8 mouse cellular contexts compared by ENCODE assay signal in genomic region chr4:156234701-156235213, GRCm38 (mm10). TPM values are rescaled to one million over a fixed set of nuclear protein-coding genes. Genes with fewer than 3 reads are reported as not detected.
DNase-seq lines count a peak whose midpoint lies in the region; ATAC-seq and TF ChIP-seq lines count a peak whose summit lies in the region.

TSS of gene Plekhn1 (minus strand) at chr4:156234857.

- peaks cover 54% of the 10 kb centered on the region for H3K36me3 ChIP-seq in embryonic facial prominence, embryonic 12.5 days
- H3K36me3 ChIP-seq in heart, adult 2 months (ENCODE audit: control insufficient read depth, insufficient read depth, low read length), result no peaks in the 10 kb centered on the region
- no peaks in the 10 kb centered on the region for H3K36me3 ChIP-seq in kidney, adult 2 months (ENCODE audit: control insufficient read depth, insufficient read depth, low read length)
- peaks cover 56% of the 10 kb centered on the region for H3K36me3 ChIP-seq in limb, embryonic 15.5 days
- peaks cover 41% of the 10 kb centered on the region for H3K36me3 ChIP-seq in midbrain, embryonic 16.5 days (ENCODE audit: control insufficient read depth, insufficient read depth, low read length)

- DNase-seq in A20 (ENCODE audit: low read depth, low spot score), result peak; percentile 86
- DNase-seq in adrenal gland, postnatal 14 days, result peak; percentile 90
- DNase-seq in heart, adult 2 months, result peak; percentile 86 to 87
- DNase-seq in kidney, adult 2 months, result peak; percentile 82
- peak; percentile 60 to 74 for DNase-seq in spleen, postnatal 14 days (ENCODE audit: low spot score in 2 of 2)

- WGBS in embryonic facial prominence, embryonic 12.5 days, result under 1% methylated on average over 38 of the region's 48 CpGs
- WGBS in heart, adult 2 months, result under 1% methylated on average over 48 of the region's 48 CpGs
- WGBS in kidney, adult 2 months, result under 1% methylated on average over 47 of the region's 48 CpGs
- 0% methylated on average over 40 of the region's 48 CpGs for WGBS in limb, embryonic 15.5 days
- under 1% methylated on average over 35 of the region's 48 CpGs for WGBS in midbrain, embryonic 16.5 days

- 0 out of 2 replicates have a peak, but pooled peaks have one; percentile 10 for TF ChIP-seq CTCF in heart, adult 2 months (IDR thresholded peaks at IDR 0.05)
- TF ChIP-seq CTCF in kidney, adult 2 months (conservative IDR thresholded peaks at IDR 0.05; ENCODE audit: insufficient read depth, insufficient read length, low read depth, low read length), result no peak

- H3K9me3 ChIP-seq in embryonic facial prominence, embryonic 12.5 days, result no peaks in the 10 kb centered on the region
- no peaks in the 10 kb centered on the region for H3K9me3 ChIP-seq in limb, embryonic 15.5 days
- no peaks in the 10 kb centered on the region for H3K9me3 ChIP-seq in midbrain, embryonic 16.5 days (replicated peaks; ENCODE audit: control insufficient read depth, low read length, poor library complexity, severe bottlenecking)

- peaks cover 3% of the 10 kb centered on the region for H3K79me2 ChIP-seq in heart, adult 2 months (replicated peaks; ENCODE audit: control insufficient read depth, insufficient read depth, low read length)

- TF ChIP-seq POLR2A in heart, adult 2 months (IDR thresholded peaks at IDR 0.05; ENCODE audit: insufficient read depth, low read depth, low read length), result 0 out of 2 replicates have a peak, but pooled peaks have one; percentile 9
- no peak for TF ChIP-seq POLR2A in kidney, adult 2 months (IDR thresholded peaks at IDR 0.05; ENCODE audit: low read depth, low read length)

- ATAC-seq in embryonic facial prominence, embryonic 12.5 days (ENCODE audit: insufficient number of reproducible peaks, insufficient read depth, low FRiP score, low TSS enrichment), result peak; percentile 57
- peak; percentile 25; the same call in 1 of the 2 replicates for ATAC-seq in limb, embryonic 15.5 days (ENCODE audit: insufficient number of reproducible peaks, low FRiP score, low TSS enrichment, low read depth)
- peak; percentile 59 for ATAC-seq in midbrain, embryonic 16.5 days

- peak within 1 kb of the TSS; percentile 84 for H3K4me2 ChIP-seq in embryonic facial prominence, embryonic 12.5 days (replicated peaks)
- H3K4me2 ChIP-seq in limb, embryonic 15.5 days, result peak within 1 kb of the TSS; percentile 92
- peak within 1 kb of the TSS; percentile 97 for H3K4me2 ChIP-seq in midbrain, embryonic 16.5 days (ENCODE audit: low read length)

- no peaks in the 10 kb centered on the region for H3K27me3 ChIP-seq in embryonic facial prominence, embryonic 12.5 days
- no peaks in the 10 kb centered on the region for H3K27me3 ChIP-seq in heart, adult 2 months (ENCODE audit: control insufficient read depth, insufficient read depth, low read length)
- H3K27me3 ChIP-seq in kidney, adult 2 months (replicated peaks; ENCODE audit: control insufficient read depth, insufficient read depth, low read length), result no peaks in the 10 kb centered on the region
- H3K27me3 ChIP-seq in limb, embryonic 15.5 days, result no peaks in the 10 kb centered on the region
- no peaks in the 10 kb centered on the region for H3K27me3 ChIP-seq in midbrain, embryonic 16.5 days (ENCODE audit: control insufficient read depth, insufficient read depth, low read depth, low read length)

- peaks cover 12% of the 10 kb centered on the region for H3K4me1 ChIP-seq in embryonic facial prominence, embryonic 12.5 days
- peaks cover 2% of the 10 kb centered on the region; the same call in 1 of the 2 replicates for H3K4me1 ChIP-seq in heart, adult 2 months (ENCODE audit: control insufficient read depth, insufficient read depth, low read length)
- no peaks in the 10 kb centered on the region for H3K4me1 ChIP-seq in kidney, adult 2 months (ENCODE audit: control insufficient read depth, insufficient read depth, low read length)
- H3K4me1 ChIP-seq in limb, embryonic 15.5 days, result peaks cover 25% of the 10 kb centered on the region
- H3K4me1 ChIP-seq in midbrain, embryonic 16.5 days (ENCODE audit: control insufficient read depth, insufficient read depth, low read length), result peaks cover 11% of the 10 kb centered on the region

- peak within 1 kb of the TSS; percentile 94 for H3K27ac ChIP-seq in embryonic facial prominence, embryonic 12.5 days
- H3K27ac ChIP-seq in heart, adult 2 months, result peak within 1 kb of the TSS; percentile 83
- 0 out of 2 replicates have a peak within 1 kb of the TSS, but pooled peaks have one; percentile 13 for H3K27ac ChIP-seq in kidney, adult 2 months (ENCODE audit: insufficient read depth, low read depth, low read length)
- H3K27ac ChIP-seq in limb, embryonic 15.5 days, result peak within 1 kb of the TSS; percentile 95
- peak within 1 kb of the TSS; percentile 92 for H3K27ac ChIP-seq in midbrain, embryonic 16.5 days (ENCODE audit: low read length)

- peak within 1 kb of the TSS; percentile 70 for H3K9ac ChIP-seq in embryonic facial prominence, embryonic 12.5 days
- peak within 1 kb of the TSS; percentile 90 for H3K9ac ChIP-seq in heart, adult 2 months (ENCODE audit: low read depth, low read length)
- H3K9ac ChIP-seq in limb, embryonic 15.5 days, result peak within 1 kb of the TSS; percentile 74
- peak within 1 kb of the TSS; percentile 81 for H3K9ac ChIP-seq in midbrain, embryonic 16.5 days (ENCODE audit: low read depth, low read length)

- TF ChIP-seq EP300 in heart, adult 2 months (IDR thresholded peaks at IDR 0.05; ENCODE audit: insufficient read depth, low read depth, low read length), result no peak

- H3K4me3 ChIP-seq in embryonic facial prominence, embryonic 12.5 days, result peak within 1 kb of the TSS; percentile 90
- peak within 1 kb of the TSS; percentile 75 for H3K4me3 ChIP-seq in heart, adult 2 months
- H3K4me3 ChIP-seq in kidney, adult 2 months (ENCODE audit: insufficient read depth, low read depth, low read length), result peak within 1 kb of the TSS; percentile 85
- peak within 1 kb of the TSS; percentile 97 for H3K4me3 ChIP-seq in limb, embryonic 15.5 days
- H3K4me3 ChIP-seq in midbrain, embryonic 16.5 days (ENCODE audit: low read depth, low read length), result peak within 1 kb of the TSS; percentile 84

- intact Hi-C loops in heart, adult 2 months (cut with DNase I), result loop anchor here (2.0 kb wide), 1 partner anchor 32 kb away; the partner anchor contains the start of gene AW011738

RNA-seq across cellular contexts. Expression of gene Plekhn1, which starts in this region (rescaled TPM):
- total RNA-seq in adrenal gland, postnatal 14 days (2021), result 15.7 TPM in 2 replicates
- 32.5 and 35.7 TPM in 2 replicates for polyA plus RNA-seq in embryonic facial prominence, embryonic 12.5 days (2016; fragmentation: Nextera tagmentation; extraction: Ambion mirVana)
- 10 to 100 TPM in 1 of 2 experiments, 1 to 10 TPM in 1; 9.7 to 10.8 TPM for total RNA-seq in heart, adult 2 months (2021)
- 25.2 and 28.0 TPM in 2 replicates for polyA plus RNA-seq in heart, adult 2 months (2012; rRNA removed)
- polyA plus RNA-seq in kidney, adult 2 months (2012; rRNA removed), result 34.8 and 41.2 TPM in 2 replicates
- polyA plus RNA-seq in limb, embryonic 15.5 days (2015; fragmentation: Nextera tagmentation; extraction: Ambion mirVana), result 44.6 and 45.5 TPM in 2 replicates
- polyA plus RNA-seq in midbrain, embryonic 16.5 days (2015; fragmentation: Nextera tagmentation; extraction: Ambion mirVana), result 26.8 and 26.9 TPM in 2 replicates

Comparison
In these comparisons a context has a peak if more than half of its experiments do, and no peak if none do; other contexts are left out.
1. Peak in every context shown above with its lines: DNase-seq, ATAC-seq, H3K4me3 ChIP-seq and H3K27ac ChIP-seq.
2. H3K27ac ChIP-seq: peak in every context shown above with its lines; median percentile 95 in limb, embryonic 15.5 days; 94 in embryonic facial prominence, embryonic 12.5 days; 92 in midbrain, embryonic 16.5 days; 83 in heart, adult 2 months; 13 in kidney, adult 2 months.